Mouse (Mus musculus) kidney, adult 2 months (tissue): ENCODE data around the gene Cntrl. TPM values are rescaled to one million over a fixed set of nuclear protein-coding genes. Genes with fewer than 3 reads are reported as not detected.
A peak's percentile ranks its signal among the peaks of the same experiment; 100 is the strongest.

ENCODE experiments used
- DNase-seq: peaks from one replicate; pipeline ENCODE4 v3.0.0; 2021
- H3K27ac ChIP-seq: fragments of 200-500 bp; 2 replicates; pipeline ENCODE4 v1.5.1; 2012; ENCODE audit warnings: low read depth, low read length, control low read depth, inconsistent platforms; ENCODE audit not compliant: insufficient read depth
- H3K27me3 ChIP-seq: fragments of 200-500 bp; replicated peaks from 2 replicates; pipeline ENCODE4 v1.6.1; 2012; ENCODE audit warnings: mild to moderate bottlenecking, moderate library complexity, low read length, inconsistent platforms; ENCODE audit not compliant: control insufficient read depth, insufficient read depth
- H3K36me3 ChIP-seq: fragments of 200-500 bp; 2 replicates; pipeline ENCODE4 v1.6.1; 2012; ENCODE audit warnings: mild to moderate bottlenecking, moderate library complexity, low read length, inconsistent platforms; ENCODE audit not compliant: control insufficient read depth, insufficient read depth
- H3K4me1 ChIP-seq: fragments of 200-500 bp; 2 replicates; pipeline ENCODE4 v1.6.1; 2011; ENCODE audit warnings: low read length; ENCODE audit not compliant: control insufficient read depth, insufficient read depth
- H3K4me3 ChIP-seq: fragments of 200-500 bp; 2 replicates; pipeline ENCODE4 v1.5.1; 2011; ENCODE audit warnings: mild to moderate bottlenecking, low read depth, low read length, control low read depth; ENCODE audit not compliant: insufficient read depth
- CTCF ChIP-seq: fragments of 200-500 bp; conservative IDR thresholded peaks from 2 replicates; pipeline ENCODE4 v1.5.1; 2011; ENCODE audit warnings: low read depth, mild to moderate bottlenecking, control low read depth, low read length, moderate library complexity, mixed read lengths; ENCODE audit not compliant: insufficient read depth, insufficient read length
- POLR2A ChIP-seq: fragments of 200-500 bp; IDR thresholded peaks from one replicate; pipeline ENCODE4 v1.6.1; 2011; ENCODE audit warnings: low read depth, low read length, control low read depth
- WGBS: fragments of 180-500 bp; shearing (Covaris S2); methylation state at CpG from one replicate; pipeline ENCODE4 v1.1.7; 2018; 5-methylcytosine and 5-hydroxymethylcytosine counted together
- polyA plus RNA-seq: library from polyadenylated mRNA; depleted of rRNA; stranded (reverse); fragments of >200 nt; gene quantifications from 2 replicates; pipeline ENCODE4 v1.2.3, GENCODE M21; 2012

The Cntrl gene
- polyA plus RNA-seq, 1 experiment, result 7.2 TPM

GRCm38 (mm10) chr2:35124716-35125115, 15.4 kb downstream of the Cntrl start:
- DNase-seq, result no peak
- 86% methylated on average over 7 of the region's 7 CpGs for WGBS

GRCm38 (mm10) chr2:35131491-35131890, 22.2 kb downstream of the Cntrl start:
- Histone ChIP-seq H3K27ac (no peak overlapping the region), H3K27me3 (no peaks in the 10 kb centered on the region), H3K4me3 (no peak overlapping the region), H3K4me1 (peaks cover 6% of the 10 kb centered on the region; the same call in 1 of the 2 replicates), H3K36me3 (no peaks in the 10 kb centered on the region; the same call in none of the 2 replicates)
- DNase-seq, result no peak
- TF ChIP-seq POLR2A (no peak), CTCF (no peak)

More at GRCm38 (mm10) chr2:35124716-35125115, 15.4 kb downstream of the Cntrl start:
- H3K27ac ChIP-seq, result no peak overlapping the region
- H3K4me1 ChIP-seq, result no peaks in the 10 kb centered on the region
- H3K4me3 ChIP-seq, result no peak overlapping the region
- H3K36me3 ChIP-seq, result peaks cover 3% of the 10 kb centered on the region
- H3K27me3 ChIP-seq, result no peaks in the 10 kb centered on the region
- TF ChIP-seq CTCF (peak; percentile 43), POLR2A (no peak)

- Histone ChIP-seq H3K4me3 (peak overlapping the region; percentile 77), H3K27ac (peak overlapping the region; percentile 92), H3K4me1 (peaks cover 6% of the 10 kb centered on the region; the same call in 1 of the 2 replicates), H3K36me3 (peaks cover 1% of the 10 kb centered on the region), H3K27me3 (no peaks in the 10 kb centered on the region)
- DNase-seq, result peak; percentile 99
- WGBS, result under 1% methylated on average over 21 of the region's 21 CpGs
- TF ChIP-seq CTCF, result peak; percentile 33; the same call in 1 of the 2 replicates
- TF ChIP-seq POLR2A, result no peak
Observed at GRCm38 (mm10) chr2:35131991-35132661, 22.8 kb downstream of the Cntrl start.

- WGBS, result 3% methylated on average over 5 of the region's 5 CpGs
- TF ChIP-seq POLR2A (no peak), CTCF (no peak)
- Histone ChIP-seq H3K27me3 (no peaks in the 10 kb centered on the region), H3K36me3 (peaks cover 2% of the 10 kb centered on the region), H3K4me3 (peak overlapping the region; percentile 77), H3K4me1 (peaks cover 6% of the 10 kb centered on the region; the same call in 1 of the 2 replicates), H3K27ac (no peak overlapping the region)
- DNase-seq, result no peak
Observed at GRCm38 (mm10) chr2:35132662-35133055, 23.4 kb downstream of the Cntrl start.

- TF ChIP-seq POLR2A (no peak), CTCF (no peak)
- no peak overlapping the region for H3K4me3 ChIP-seq
- H3K36me3 ChIP-seq, result peaks cover 3% of the 10 kb centered on the region
- no peak for DNase-seq
- H3K27me3 ChIP-seq, result no peaks in the 10 kb centered on the region
- 91% methylated on average over 5 of the region's 5 CpGs for WGBS
- no peak overlapping the region for H3K27ac ChIP-seq
- peaks cover 6% of the 10 kb centered on the region; the same call in 1 of the 2 replicates for H3K4me1 ChIP-seq
Observed at GRCm38 (mm10) chr2:35133891-35134290, 24.6 kb downstream of the Cntrl start.

GRCm38 (mm10) chr2:35138576-35138975, 29.3 kb downstream of the Cntrl start:
- 75% methylated on average over 1 of the region's 1 CpGs for WGBS
- peaks cover 3% of the 10 kb centered on the region for H3K36me3 ChIP-seq
- no peaks in the 10 kb centered on the region for H3K4me1 ChIP-seq
- no peaks in the 10 kb centered on the region for H3K27me3 ChIP-seq
- no peak overlapping the region for H3K4me3 ChIP-seq
- no peak for DNase-seq
- TF ChIP-seq POLR2A (no peak), CTCF (no peak)
- no peak overlapping the region for H3K27ac ChIP-seq

- 87% methylated on average over 3 of the region's 3 CpGs for WGBS
- no peak for DNase-seq
- no peaks in the 10 kb centered on the region for H3K27me3 ChIP-seq
- TF ChIP-seq POLR2A (no peak), CTCF (no peak)
- H3K4me1 ChIP-seq, result no peaks in the 10 kb centered on the region
- H3K4me3 ChIP-seq, result no peak overlapping the region
- H3K27ac ChIP-seq, result no peak overlapping the region
- H3K36me3 ChIP-seq, result peaks cover 6% of the 10 kb centered on the region
Observed at GRCm38 (mm10) chr2:35141673-35142072, 32.4 kb downstream of the Cntrl start.

GRCm38 (mm10) chr2:35148806-35149205, 39.5 kb downstream of the Cntrl start:
- Histone ChIP-seq H3K27me3 (no peaks in the 10 kb centered on the region), H3K4me3 (no peak overlapping the region), H3K36me3 (peaks cover 5% of the 10 kb centered on the region), H3K27ac (no peak overlapping the region), H3K4me1 (no peaks in the 10 kb centered on the region)
- TF ChIP-seq CTCF, result no peak
- no peak for TF ChIP-seq POLR2A
- no peak for DNase-seq
- WGBS, result 93% methylated on average over 10 of the region's 10 CpGs
